In the genomic region with DNA sequence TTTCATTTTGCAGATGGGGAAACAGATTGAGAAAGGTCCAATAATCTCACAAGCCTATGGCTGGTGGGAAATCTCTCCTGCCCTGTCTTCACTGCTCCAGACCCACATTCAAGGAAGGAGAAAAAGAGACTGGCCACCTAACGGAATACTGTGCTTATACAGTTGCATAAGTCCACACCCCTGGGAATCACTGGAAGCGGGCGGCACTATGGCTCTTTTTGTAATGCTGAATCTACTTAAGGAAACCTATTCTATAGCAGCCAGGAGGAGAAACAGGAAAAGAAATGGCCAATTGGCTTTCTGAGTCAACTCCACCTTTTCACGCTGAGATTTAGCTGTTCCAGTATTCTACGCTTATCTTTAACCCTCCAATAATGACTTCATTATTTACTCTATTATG, we compare ENCODE assay signal across 23 mouse cellular contexts.
DNase-seq lines count a peak whose midpoint lies in the region; ATAC-seq and TF ChIP-seq lines count a peak whose summit lies in the region.
"Had no signal": no experiment of that assay in that cellular context is flagged by ENCODE, and none has a peak within 500 bp of the region (broad histone marks: within the 10 kb centered on the region; RNA-seq: fewer than 3 reads in every experiment).

No protein-coding gene starts in this region.

- ATAC-seq in intestine, embryonic 16.5 days: no peak; the same call in 1 of the 2 replicates
- ATAC-seq in midbrain, embryonic 13.5 days: no peak

- H3K27ac ChIP-seq in heart, adult 2 months: peak overlapping the region; percentile 64
- H3K27ac ChIP-seq in heart, embryonic 10.5 days: no peak overlapping the region
- H3K27ac ChIP-seq in left cerebral cortex, adult 2 months: peak overlapping the region; percentile 0; the same call in 1 of the 2 replicates
- H3K27ac ChIP-seq in intestine, embryonic 16.5 days (ENCODE audit: low read length): peak overlapping the region; percentile 59; the same call in 1 of the 2 replicates
- H3K27ac ChIP-seq in midbrain, embryonic 13.5 days: no peak overlapping the region
- H3K27ac ChIP-seq: forebrain, embryonic 12.5 days; hindbrain, embryonic 13.5 days; limb, embryonic 10.5 days had no signal

- H3K4me2 ChIP-seq in intestine, embryonic 16.5 days (ENCODE audit: low read depth, low read length): 0 out of 2 replicates have a peak overlapping the region, but pooled peaks have one; percentile 6
- H3K4me2 ChIP-seq in midbrain, embryonic 13.5 days (replicated peaks): no peak overlapping the region
- H3K4me2 ChIP-seq: embryonic facial prominence, embryonic 13.5 days; forebrain, embryonic 12.5 days; heart, embryonic 11.5 days; hindbrain, embryonic 13.5 days; kidney, embryonic 15.5 days had no signal

- no peak for TF ChIP-seq EP300 in heart, adult 2 months (IDR thresholded peaks at IDR 0.05; ENCODE audit: insufficient read depth, low read depth, low read length)

- H3K4me3 ChIP-seq in heart, adult 2 months: no peak overlapping the region
- H3K4me3 ChIP-seq in heart, embryonic 10.5 days: no peak overlapping the region
- no peak overlapping the region for H3K4me3 ChIP-seq in left cerebral cortex, adult 2 months
- 0 out of 2 replicates have a peak overlapping the region, but pooled peaks have one; percentile 26 for H3K4me3 ChIP-seq in E14TG2a.4 (replicated peaks; ENCODE audit: low read length)
- no peak overlapping the region for H3K4me3 ChIP-seq in intestine, embryonic 16.5 days (ENCODE audit: low read length)
- no peak overlapping the region for H3K4me3 ChIP-seq in midbrain, embryonic 13.5 days (replicated peaks)
- H3K4me3 ChIP-seq: embryonic facial prominence, embryonic 13.5 days; erythroblast, embryonic 14.5 days; forebrain, embryonic 12.5 days; hindbrain, embryonic 13.5 days; kidney, embryonic 15.5 days; limb, embryonic 10.5 days; midbrain, embryonic 10.5 days had no signal

- no peak for TF ChIP-seq CTCF in heart, adult 2 months (IDR thresholded peaks at IDR 0.05)
- no peak for TF ChIP-seq CTCF in left cerebral cortex, adult 2 months (IDR thresholded peaks at IDR 0.05)
- TF ChIP-seq CTCF in E14TG2a.4 (conservative IDR thresholded peaks at IDR 0.05; ENCODE audit: low read length): no peak

- WGBS in heart, adult 2 months: 75% methylated on average over 5 of the region's 5 CpGs
- WGBS in heart, embryonic 10.5 days: 84% methylated on average over 5 of the region's 5 CpGs
- WGBS in intestine, embryonic 16.5 days: 72% methylated on average over 5 of the region's 5 CpGs
- WGBS in midbrain, embryonic 13.5 days: 83% methylated on average over 5 of the region's 5 CpGs

- peaks cover 7% of the 10 kb centered on the region for H3K36me3 ChIP-seq in heart, adult 2 months (ENCODE audit: control insufficient read depth, insufficient read depth, low read length)
- no peaks in the 10 kb centered on the region for H3K36me3 ChIP-seq in heart, embryonic 10.5 days
- H3K36me3 ChIP-seq in E14TG2a.4 (ENCODE audit: insufficient read depth, low read length): no peaks in the 10 kb centered on the region
- H3K36me3 ChIP-seq in intestine, embryonic 16.5 days (ENCODE audit: control insufficient read depth, insufficient read depth, low read length): no peaks in the 10 kb centered on the region
- no peaks in the 10 kb centered on the region for H3K36me3 ChIP-seq in midbrain, embryonic 13.5 days
- H3K36me3 ChIP-seq: embryonic facial prominence, embryonic 13.5 days; forebrain, embryonic 12.5 days; hindbrain, embryonic 13.5 days; kidney, embryonic 15.5 days; limb, embryonic 10.5 days; midbrain, embryonic 10.5 days had no signal

- H3K4me1 ChIP-seq in heart, adult 2 months (ENCODE audit: control insufficient read depth, insufficient read depth, low read length): peaks cover 13% of the 10 kb centered on the region
- H3K4me1 ChIP-seq in heart, embryonic 10.5 days: peaks cover 8% of the 10 kb centered on the region; the same call in 1 of the 2 replicates
- peaks cover 24% of the 10 kb centered on the region for H3K4me1 ChIP-seq in E14TG2a.4 (replicated peaks; ENCODE audit: low read depth, low read length)
- H3K4me1 ChIP-seq in intestine, embryonic 16.5 days (ENCODE audit: control insufficient read depth, insufficient read depth, low read length): peaks cover 24% of the 10 kb centered on the region
- peaks cover 5% of the 10 kb centered on the region; the same call in 1 of the 2 replicates for H3K4me1 ChIP-seq in midbrain, embryonic 13.5 days (replicated peaks)

- DNase-seq in heart, adult 2 months: no peak
- no peak for DNase-seq in heart, embryonic 10.5 days (ENCODE audit: low spot score)
- DNase-seq in left cerebral cortex, adult 2 months (ENCODE audit: extremely low spot score in 1 of 2, low spot score in 2 of 2): peak in 1 of 2 experiments; percentile 3
- DNase-seq in left cerebral cortex, adult 11 months (ENCODE audit: low spot score): no peak
- DNase-seq in right cerebral cortex, adult 2 months (ENCODE audit: low spot score in 2 of 2): no peak
- DNase-seq: adrenal gland, adult 2 months; cerebellum, adult 18-20 months; cerebellum, postnatal 14 days; layer of hippocampus, adult 9-11 months; liver; right cerebral cortex, postnatal 4 days; thymus, postnatal 36 days had no signal

- TF ChIP-seq POLR2A in heart, adult 2 months (IDR thresholded peaks at IDR 0.05; ENCODE audit: insufficient read depth, low read depth, low read length): no peak

- no peaks in the 10 kb centered on the region for H3K9me3 ChIP-seq in heart, embryonic 10.5 days
- H3K9me3 ChIP-seq in E14TG2a.4 (ENCODE audit: low read length): peaks cover 11% of the 10 kb centered on the region; the same call in 1 of the 2 replicates
- H3K9me3 ChIP-seq in intestine, embryonic 16.5 days (ENCODE audit: control insufficient read depth, low read length): no peaks in the 10 kb centered on the region
- no peaks in the 10 kb centered on the region for H3K9me3 ChIP-seq in midbrain, embryonic 13.5 days
- H3K9me3 ChIP-seq: forebrain, embryonic 12.5 days; hindbrain, embryonic 13.5 days; kidney, embryonic 15.5 days; limb, embryonic 10.5 days; midbrain, embryonic 10.5 days had no signal

- no peaks in the 10 kb centered on the region for H3K27me3 ChIP-seq in heart, adult 2 months (ENCODE audit: control insufficient read depth, insufficient read depth, low read length)
- no peaks in the 10 kb centered on the region for H3K27me3 ChIP-seq in heart, embryonic 10.5 days (ENCODE audit: insufficient read depth, poor library complexity, severe bottlenecking)
- H3K27me3 ChIP-seq in E14TG2a.4 (ENCODE audit: insufficient read depth, low read length): no peaks in the 10 kb centered on the region
- H3K27me3 ChIP-seq in intestine, embryonic 16.5 days (replicated peaks; ENCODE audit: control insufficient read depth, insufficient read depth, low read length): no peaks in the 10 kb centered on the region
- H3K27me3 ChIP-seq in midbrain, embryonic 13.5 days: no peaks in the 10 kb centered on the region
- H3K27me3 ChIP-seq: embryonic facial prominence, embryonic 13.5 days; forebrain, embryonic 12.5 days; kidney, embryonic 15.5 days had no signal

- no peak overlapping the region for H3K9ac ChIP-seq in heart, adult 2 months (ENCODE audit: low read depth, low read length)
- H3K9ac ChIP-seq in intestine, embryonic 16.5 days (ENCODE audit: low read depth, low read length): no peak overlapping the region
- no peak overlapping the region for H3K9ac ChIP-seq in midbrain, embryonic 13.5 days (replicated peaks)
- H3K9ac ChIP-seq: embryonic facial prominence, embryonic 13.5 days; forebrain, embryonic 12.5 days; hindbrain, embryonic 13.5 days; kidney, embryonic 15.5 days had no signal

- intact Hi-C loops in heart, adult 2 months (cut with DNase I): loop anchor here (5.0 kb wide), 1 partner anchor 61 kb away; no protein-coding TSS in a partner anchor
- intact Hi-C loops in left cerebral cortex, adult 2 months (cut with DNase I): no loop called here

- no peaks in the 10 kb centered on the region; the same call in 1 of the 2 replicates for H3K79me2 ChIP-seq in heart, adult 2 months (replicated peaks; ENCODE audit: control insufficient read depth, insufficient read depth, low read length)

Comparison
In these comparisons a context has a peak if more than half of its experiments do, and no peak if none do; other contexts are left out.
1. H3K27ac ChIP-seq: peak in heart, adult 2 months (single experiment), left cerebral cortex, adult 2 months (single experiment) and intestine, embryonic 16.5 days (single experiment); none in heart, embryonic 10.5 days (single experiment) and midbrain, embryonic 13.5 days (single experiment).